Mouse (Mus musculus) kidney, postnatal 0 days (tissue): ENCODE data around the gene Ankrd40. TPM values are rescaled to one million over a fixed set of nuclear protein-coding genes. Genes with fewer than 3 reads are reported as not detected.

Experiments used
- ATAC-seq: fragments of 200-750 bp; cut with Nextera tagmentation; replicated peaks from 2 replicates; pipeline ENCODE4 v1.8.0; 2017; ENCODE audit warnings: low read depth, moderate number of reproducible peaks, moderate TSS enrichment, moderate library complexity; ENCODE audit not compliant: low FRiP score
- DNase-seq: peaks from one replicate; pipeline ENCODE4 v3.0.0-alpha.2; 2016; ENCODE audit warnings: low spot score
- H3K27ac ChIP-seq: fragments of 300-500 bp; sonication (generic); 2 replicates; pipeline ENCODE4 v1.5.1; 2014; ENCODE audit warnings: mild to moderate bottlenecking
- H3K27me3 ChIP-seq: fragments of 300-500 bp; sonication (generic); 2 replicates; pipeline ENCODE4 v1.6.1; 2014; ENCODE audit warnings: low read length, mixed read lengths; ENCODE audit not compliant: insufficient read depth
- H3K36me3 ChIP-seq: fragments of 300-500 bp; sonication (generic); 2 replicates; pipeline ENCODE4 v1.6.1; 2014; ENCODE audit warnings: low read length, mixed read lengths; ENCODE audit not compliant: insufficient read depth
- H3K4me1 ChIP-seq: fragments of 300-500 bp; sonication (generic); replicated peaks from 2 replicates; pipeline ENCODE4 v1.6.1; 2014; ENCODE audit warnings: antibody characterized with exemption, low read length, mixed read lengths; ENCODE audit not compliant: insufficient read depth
- H3K4me2 ChIP-seq: fragments of 300-500 bp; sonication (generic); 2 replicates; pipeline ENCODE4 v1.6.1; 2014; ENCODE audit warnings: mild to moderate bottlenecking, low read length, moderate library complexity, mixed read lengths
- H3K4me3 ChIP-seq: fragments of 300-500 bp; sonication (generic); replicated peaks from 2 replicates; pipeline ENCODE4 v1.5.1; 2014; ENCODE audit warnings: low read depth, low read length
- H3K9ac ChIP-seq: fragments of 300-500 bp; sonication (generic); 2 replicates; pipeline ENCODE4 v1.6.1; 2014; ENCODE audit warnings: low read depth, low read length
- H3K9me3 ChIP-seq: fragments of 300-500 bp; sonication (generic); replicated peaks from 2 replicates; pipeline ENCODE4 v1.6.1; 2016; ENCODE audit warnings: low read length, inconsistent platforms, mixed read lengths
- CTCF ChIP-seq: IDR thresholded peaks from 2 replicates; pipeline ENCODE4 v1.5.1; 2016; ENCODE audit warnings: antibody characterized with exemption, low read depth, mild to moderate bottlenecking, moderate library complexity
- WGBS: fragments of 180-500 bp; shearing (Covaris S2); extraction: QIAGEN DNeasy Blood & Tissue Kit; methylation state at CpG from one replicate; pipeline ENCODE4 v1.1.7; 2014; 5-methylcytosine and 5-hydroxymethylcytosine counted together
- polyA plus RNA-seq: library from polyadenylated mRNA; unstranded; fragments of >200 nt; fragmentation: Nextera tagmentation; extraction: Ambion mirVana; gene quantifications from 2 replicates; pipeline ENCODE4 v1.2.1, GENCODE M21; 2015

Ankrd40 gene
- polyA plus RNA-seq, 1 experiment from 2014 or later = 21.9 TPM

GRCm38 (mm10) chr11:94287105-94287504 lies 40.7 kb upstream of the Ankrd40 start:
- WGBS = 88% methylated on average over 5 of the region's 5 CpGs
- no peak overlapping the region for H3K9ac ChIP-seq
- no peaks in the 10 kb centered on the region for H3K4me1 ChIP-seq
- TF ChIP-seq CTCF = no peak
- H3K36me3 ChIP-seq = peaks cover 51% of the 10 kb centered on the region
- no peaks in the 10 kb centered on the region for H3K9me3 ChIP-seq
- H3K27me3 ChIP-seq = no peaks in the 10 kb centered on the region
- no peak overlapping the region for H3K4me2 ChIP-seq
- no peak overlapping the region for H3K4me3 ChIP-seq
- no peak overlapping the region for H3K27ac ChIP-seq
- DNase-seq (no peak), ATAC-seq (no peak)

GRCm38 (mm10) chr11:94290062-94290740 lies 37.6 kb upstream of the Ankrd40 start:
- WGBS = 94% methylated on average over 10 of the region's 10 CpGs
- H3K4me2 ChIP-seq = no peak overlapping the region

GRCm38 (mm10) chr11:94294996-94295845 lies 32.6 kb upstream of the Ankrd40 start:
- DNase-seq = no peak
- Histone ChIP-seq H3K4me1 (no peaks in the 10 kb centered on the region), H3K4me3 (no peak overlapping the region), H3K9ac (no peak overlapping the region), H3K27me3 (no peaks in the 10 kb centered on the region), H3K4me2 (no peak overlapping the region), H3K36me3 (peaks cover 77% of the 10 kb centered on the region), H3K9me3 (no peaks in the 10 kb centered on the region), H3K27ac (no peak overlapping the region)
- 67% methylated on average over 9 of the region's 9 CpGs for WGBS
- no peak for TF ChIP-seq CTCF
- ATAC-seq = no peak

More at GRCm38 (mm10) chr11:94290062-94290740, 37.6 kb upstream of the Ankrd40 start:
- H3K4me3 ChIP-seq = no peak overlapping the region
- H3K36me3 ChIP-seq = peaks cover 62% of the 10 kb centered on the region
- TF ChIP-seq CTCF = no peak
- DNase-seq (no peak), ATAC-seq (no peak)
- H3K9ac ChIP-seq = no peak overlapping the region
- no peaks in the 10 kb centered on the region for H3K4me1 ChIP-seq
- H3K9me3 ChIP-seq = no peaks in the 10 kb centered on the region
- H3K27me3 ChIP-seq = no peaks in the 10 kb centered on the region
- H3K27ac ChIP-seq = no peak overlapping the region

GRCm38 (mm10) chr11:94312733-94313132 lies 15.1 kb upstream of the Ankrd40 start:
- Histone ChIP-seq H3K4me2 (no peak overlapping the region), H3K4me1 (peaks cover 25% of the 10 kb centered on the region), H3K27me3 (no peaks in the 10 kb centered on the region), H3K36me3 (0 out of 2 replicates have a peak, but pooled peaks cover under 1% of the 10 kb centered on the region), H3K27ac (no peak overlapping the region), H3K9me3 (no peaks in the 10 kb centered on the region), H3K4me3 (no peak overlapping the region), H3K9ac (no peak overlapping the region)
- DNase-seq (no peak), ATAC-seq (no peak)
- WGBS = 86% methylated on average over 1 of the region's 1 CpGs
- TF ChIP-seq CTCF = no peak

- no peak overlapping the region for H3K4me3 ChIP-seq
- WGBS = 58% methylated on average over 2 of the region's 2 CpGs
- H3K9me3 ChIP-seq = no peaks in the 10 kb centered on the region
- H3K4me1 ChIP-seq = peaks cover 25% of the 10 kb centered on the region
- ATAC-seq (no peak), DNase-seq (no peak)
- H3K36me3 ChIP-seq = no peaks in the 10 kb centered on the region
- H3K27ac ChIP-seq = no peak overlapping the region
- no peak overlapping the region for H3K4me2 ChIP-seq
- H3K9ac ChIP-seq = no peak overlapping the region
- H3K27me3 ChIP-seq = no peaks in the 10 kb centered on the region
- no peak for TF ChIP-seq CTCF
Measured at GRCm38 (mm10) chr11:94314098-94314652, 13.6 kb upstream of the Ankrd40 start.

GRCm38 (mm10) chr11:94315308-94315707 lies 12.5 kb upstream of the Ankrd40 start:
- Histone ChIP-seq H3K4me2 (no peak overlapping the region), H3K4me1 (peaks cover 25% of the 10 kb centered on the region), H3K27ac (no peak overlapping the region), H3K4me3 (no peak overlapping the region), H3K9ac (no peak overlapping the region), H3K36me3 (no peaks in the 10 kb centered on the region), H3K27me3 (no peaks in the 10 kb centered on the region), H3K9me3 (no peaks in the 10 kb centered on the region)
- WGBS = 57% methylated on average over 1 of the region's 1 CpGs
- ATAC-seq = no peak
- DNase-seq = no peak
- no peak for TF ChIP-seq CTCF
